8 mouse cellular contexts compared by ENCODE assay signal in the genomic region with DNA sequence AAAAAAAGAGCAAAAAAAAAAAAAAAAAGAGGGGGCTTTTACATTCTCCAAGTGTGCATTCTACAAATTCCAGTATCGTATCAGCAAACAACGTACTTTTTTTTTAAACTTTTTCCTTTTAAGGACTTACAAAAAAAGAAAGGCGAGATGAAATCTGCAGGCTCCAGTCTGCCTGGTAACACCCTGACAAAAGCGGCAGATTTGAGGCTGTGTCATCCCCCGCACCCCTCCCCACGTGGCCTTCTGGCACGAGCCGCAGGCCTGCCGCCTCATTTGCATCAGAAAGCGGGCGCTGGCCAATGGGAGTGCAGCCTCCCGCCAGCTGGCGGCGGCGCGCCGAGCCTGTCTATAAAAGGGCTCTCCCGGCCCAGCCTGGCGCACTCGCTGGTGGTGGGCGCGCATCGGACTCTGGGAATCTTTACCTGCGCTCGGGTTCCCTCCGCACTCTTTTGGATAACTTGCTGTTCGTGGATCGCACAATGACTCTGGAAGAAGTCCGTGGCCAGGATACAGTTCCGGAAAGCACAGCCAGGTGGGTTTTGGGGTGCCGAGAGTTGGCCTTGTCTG. TPM values are rescaled to one million over a fixed set of nuclear protein-coding genes. Genes with fewer than 3 reads are reported as not detected.
DNase-seq lines count a peak whose midpoint lies in the region; ATAC-seq and TF ChIP-seq lines count a peak whose summit lies in the region.

TSS of gene Gadd45g (plus strand) at position 378 of the 567 bp plus-strand sequence.

- peaks cover 2% of the 10 kb centered on the region for H3K4me1 ChIP-seq in ES-Bruce4 (ENCODE audit: control insufficient read depth, insufficient read depth, low read length)
- H3K4me1 ChIP-seq in forebrain, embryonic 14.5 days (ENCODE audit: control insufficient read depth, insufficient read depth, low read length), result peaks cover 27% of the 10 kb centered on the region
- peaks cover 7% of the 10 kb centered on the region; the same call in 1 of the 2 replicates for H3K4me1 ChIP-seq in lung, adult 2 months (ENCODE audit: control insufficient read depth, insufficient read depth, low read length)

- ATAC-seq in cerebellum, adult (ENCODE audit: insufficient number of reproducible peaks, low FRiP score, low TSS enrichment), result peak; percentile 63
- peak; percentile 79 for ATAC-seq in forebrain, embryonic 14.5 days
- ATAC-seq in neutrophil, adult 5-6 weeks (ENCODE audit: extremely low read depth, insufficient number of reproducible peaks, low FRiP score, poor library complexity, severe bottlenecking), result peak; percentile 77

- H3K9ac ChIP-seq in ES-Bruce4 (ENCODE audit: low read depth, poor library complexity, severe bottlenecking), result peak within 1 kb of the TSS; percentile 36
- H3K9ac ChIP-seq in forebrain, embryonic 14.5 days (ENCODE audit: low read length), result peak within 1 kb of the TSS; percentile 79

- WGBS in forebrain, embryonic 14.5 days, result under 1% methylated on average over 31 of the region's 31 CpGs
- 1% methylated on average over 31 of the region's 31 CpGs for WGBS in lung, adult 2 months

- no peak within 1 kb of the TSS for H3K27ac ChIP-seq in ES-Bruce4 (ENCODE audit: insufficient read depth, low read length)
- H3K27ac ChIP-seq in forebrain, embryonic 14.5 days (ENCODE audit: low read depth, low read length), result peak within 1 kb of the TSS; percentile 97

- no peaks in the 10 kb centered on the region for H3K36me3 ChIP-seq in ES-Bruce4 (ENCODE audit: control insufficient read depth, insufficient read depth, low read length, poor library complexity, severe bottlenecking)
- H3K36me3 ChIP-seq in forebrain, embryonic 14.5 days (ENCODE audit: control insufficient read depth, insufficient read depth, low read length), result no peaks in the 10 kb centered on the region

- TF ChIP-seq CTCF in ES-Bruce4 (IDR thresholded peaks at IDR 0.05; ENCODE audit: low read depth, low read length), result no peak
- no peak for TF ChIP-seq CTCF in lung, adult 2 months (IDR thresholded peaks at IDR 0.05; ENCODE audit: insufficient read depth, low read length)

- peak; percentile 99 for DNase-seq in forebrain, embryonic 14.5 days (ENCODE audit: low spot score)
- DNase-seq in heart, postnatal 14 days, result peak; percentile 95 to 96
- DNase-seq in layer of hippocampus, adult 18-20 months (ENCODE audit: low spot score in 2 of 2), result peak; percentile 95 to 97
- peak; percentile 91 for DNase-seq in lung, adult 2 months
- DNase-seq in thymus, adult 18-20 months, result peak; percentile 92 to 93

- H3K4me2 ChIP-seq in forebrain, embryonic 14.5 days (ENCODE audit: low read length), result peak within 1 kb of the TSS; percentile 87

- H3K27me3 ChIP-seq in ES-Bruce4 (ENCODE audit: control insufficient read depth, insufficient read depth, low read length, poor library complexity, severe bottlenecking), result peaks cover 7% of the 10 kb centered on the region; the same call in 1 of the 2 replicates
- peaks cover 11% of the 10 kb centered on the region for H3K27me3 ChIP-seq in forebrain, embryonic 14.5 days (replicated peaks; ENCODE audit: control insufficient read depth, insufficient read depth, low read length)

- TF ChIP-seq POLR2A in ES-Bruce4 (IDR thresholded peaks at IDR 0.05; ENCODE audit: insufficient read depth, low read length), result peak; percentile 95
- peak; percentile 99 for TF ChIP-seq POLR2A in lung, adult 2 months (IDR thresholded peaks at IDR 0.05; ENCODE audit: borderline replicate concordance, extremely low read depth, low read depth, low read length)

- no peaks in the 10 kb centered on the region for H3K9me3 ChIP-seq in ES-Bruce4 (replicated peaks; ENCODE audit: control insufficient read depth, insufficient read depth, low read length, poor library complexity, severe bottlenecking)
- H3K9me3 ChIP-seq in forebrain, embryonic 14.5 days (replicated peaks; ENCODE audit: control insufficient read depth, low read length), result no peaks in the 10 kb centered on the region

- intact Hi-C loops in heart, postnatal 14 days (cut with DNase I), result loop anchor here (2.0 to 10.0 kb wide), 5 partner anchors 56 to 268 kb away; no protein-coding TSS in a partner anchor

- peak within 1 kb of the TSS; percentile 78 for H3K4me3 ChIP-seq in ES-Bruce4 (ENCODE audit: low read depth, low read length)
- H3K4me3 ChIP-seq in forebrain, embryonic 14.5 days (ENCODE audit: low read depth, low read length), result peak within 1 kb of the TSS; percentile 69
- H3K4me3 ChIP-seq in lung, adult 2 months (replicated peaks; ENCODE audit: extremely low read depth, low read depth, low read length), result peak within 1 kb of the TSS; percentile 95

- TF ChIP-seq EP300 in ES-Bruce4 (IDR thresholded peaks at IDR 0.05; ENCODE audit: insufficient read depth, low read depth, low read length), result peak; percentile 89

RNA-seq across cellular contexts. Expression of gene Gadd45g, which starts in this region (rescaled TPM):
- polyA plus RNA-seq in ES-Bruce4 (2011; ENCODE audit: insufficient read depth, insufficient read length, low read depth, missing spikeins), result 6.4 and 9.6 TPM in 2 replicates
- 112 and 132 TPM in 2 replicates for polyA plus RNA-seq in forebrain, embryonic 14.5 days (2014; fragmentation: Nextera tagmentation; extraction: Ambion mirVana)
- total RNA-seq in heart, postnatal 14 days (2021), result 10 to 100 TPM; 31.7 to 32.6 TPM
- 10 to 100 TPM; 21.9 to 22.9 TPM for total RNA-seq in layer of hippocampus, adult 18-20 months (2021)
- polyA plus RNA-seq in lung, adult 2 months (2012; rRNA removed), result 43.5 and 60.1 TPM in 2 replicates
- 24.7 and 32.4 TPM in 2 replicates for total RNA-seq in neutrophil, adult 5-6 weeks (2017)
